Mouse (Mus musculus) kidney, embryonic 14.5 days (tissue): ENCODE measurements around the gene Chn2. TPM values are rescaled to one million over a fixed set of nuclear protein-coding genes. Genes with fewer than 3 reads are reported as not detected.
"Not testable (repeated sequence)": the region's sequence is repeated elsewhere in the genome, so short reads cannot be mapped to it uniquely, and the experiment has no call there.

Experiments
- ATAC-seq: fragments of 200-750 bp; cut with Nextera tagmentation; 2 replicates; pipeline ENCODE4 v1.8.0; 2017; ENCODE audit warnings: moderate number of reproducible peaks, mild to moderate bottlenecking, moderate TSS enrichment, moderate library complexity; ENCODE audit not compliant: low FRiP score, low TSS enrichment
- H3K27ac ChIP-seq: fragments of 300-500 bp; sonication (generic); 2 replicates; pipeline ENCODE4 v1.5.1; 2014; ENCODE audit warnings: low read depth, mild to moderate bottlenecking, low read length, moderate library complexity, mixed read lengths
- H3K27me3 ChIP-seq: fragments of 300-500 bp; sonication (generic); 2 replicates; pipeline ENCODE4 v1.6.1; 2014; ENCODE audit warnings: mild to moderate bottlenecking, low read length; ENCODE audit not compliant: control insufficient read depth, insufficient read depth
- H3K36me3 ChIP-seq: fragments of 300-500 bp; sonication (generic); 2 replicates; pipeline ENCODE4 v1.6.1; 2014; ENCODE audit warnings: low read length, mixed read lengths; ENCODE audit not compliant: control insufficient read depth, insufficient read depth
- H3K4me1 ChIP-seq: fragments of 300-500 bp; sonication (generic); 2 replicates; pipeline ENCODE4 v1.6.1; 2014; ENCODE audit warnings: low read length, mixed read lengths; ENCODE audit not compliant: control insufficient read depth, insufficient read depth
- H3K4me2 ChIP-seq: fragments of 300-500 bp; sonication (generic); replicated peaks from 2 replicates; pipeline ENCODE4 v1.6.1; 2014; ENCODE audit warnings: low read depth, mild to moderate bottlenecking, low read length
- H3K4me3 ChIP-seq: fragments of 300-500 bp; sonication (generic); 2 replicates; pipeline ENCODE4 v1.5.1; 2014; ENCODE audit warnings: mild to moderate bottlenecking, low read length
- H3K9ac ChIP-seq: fragments of 300-500 bp; sonication (generic); 2 replicates; pipeline ENCODE4 v1.6.1; 2014; ENCODE audit warnings: low read depth, mild to moderate bottlenecking, low read length, moderate library complexity
- H3K9me3 ChIP-seq: fragments of 300-500 bp; sonication (generic); 2 replicates; pipeline ENCODE4 v1.6.1; 2016; ENCODE audit warnings: low read length; ENCODE audit not compliant: control insufficient read depth
- WGBS: fragments of 180-500 bp; shearing (Covaris S2); extraction: QIAGEN DNeasy Blood & Tissue Kit; methylation state at CpG from one replicate; pipeline ENCODE4 v1.1.7; 2014; 5-methylcytosine and 5-hydroxymethylcytosine counted together
- polyA plus RNA-seq: library from polyadenylated mRNA; unstranded; fragments of >200 nt; fragmentation: Nextera tagmentation; extraction: Ambion mirVana; gene quantifications from 2 replicates; pipeline ENCODE4 v1.2.1, GENCODE M21; 2014

Gene Chn2
- polyA plus RNA-seq, 1 experiment from 2014 or later, result 17.3 TPM

GRCm38 (mm10) chr6:54166991-54167546, 127.7 kb downstream of the Chn2 start:
- no peak overlapping the region for H3K4me3 ChIP-seq
- no peak overlapping the region for H3K4me2 ChIP-seq
- WGBS, result 33% methylated on average over 7 of the region's 7 CpGs
- H3K9me3 ChIP-seq, result no peaks in the 10 kb centered on the region
- H3K36me3 ChIP-seq, result no peaks in the 10 kb centered on the region
- no peaks in the 10 kb centered on the region for H3K27me3 ChIP-seq
- peak; percentile 84 for ATAC-seq
- H3K9ac ChIP-seq, result no peak overlapping the region
- peaks cover 15% of the 10 kb centered on the region; the same call in 1 of the 2 replicates for H3K4me1 ChIP-seq
- peak overlapping the region; percentile 37; the same call in 1 of the 2 replicates for H3K27ac ChIP-seq

- H3K27ac ChIP-seq, result no peak overlapping the region
- no peak overlapping the region for H3K9ac ChIP-seq
- H3K4me3 ChIP-seq, result no peak overlapping the region
- 56% methylated on average over 11 of the region's 11 CpGs for WGBS
- H3K9me3 ChIP-seq, result no peaks in the 10 kb centered on the region
- no peak for ATAC-seq
- no peaks in the 10 kb centered on the region for H3K27me3 ChIP-seq
- H3K4me1 ChIP-seq, result 0 out of 2 replicates have a peak, but pooled peaks cover 10% of the 10 kb centered on the region
- H3K36me3 ChIP-seq, result no peaks in the 10 kb centered on the region
- H3K4me2 ChIP-seq, result no peak overlapping the region
Measured at GRCm38 (mm10) chr6:54170286-54170894, 131.0 kb downstream of the Chn2 start.

- no peaks in the 10 kb centered on the region for H3K27me3 ChIP-seq
- 0 out of 2 replicates have a peak, but pooled peaks cover 10% of the 10 kb centered on the region for H3K4me1 ChIP-seq
- no peak overlapping the region for H3K27ac ChIP-seq
- no peak overlapping the region for H3K4me3 ChIP-seq
- H3K9ac ChIP-seq, result no peak overlapping the region
- ATAC-seq, result no peak
- H3K4me2 ChIP-seq, result no peak overlapping the region
- WGBS, result 44% methylated on average over 6 of the region's 6 CpGs
- H3K9me3 ChIP-seq, result no peaks in the 10 kb centered on the region
- no peaks in the 10 kb centered on the region for H3K36me3 ChIP-seq
Measured at GRCm38 (mm10) chr6:54171385-54171784, 132.0 kb downstream of the Chn2 start.

GRCm38 (mm10) chr6:54175473-54176215, 136.3 kb downstream of the Chn2 start:
- Histone ChIP-seq H3K9ac (no peak overlapping the region), H3K9me3 (no peaks in the 10 kb centered on the region), H3K27ac (no peak overlapping the region), H3K4me1 (0 out of 2 replicates have a peak, but pooled peaks cover 1% of the 10 kb centered on the region), H3K4me2 (no peak overlapping the region), H3K4me3 (no peak overlapping the region), H3K36me3 (no peaks in the 10 kb centered on the region), H3K27me3 (no peaks in the 10 kb centered on the region)
- no peak for ATAC-seq
- 22% methylated on average over 8 of the region's 8 CpGs for WGBS

GRCm38 (mm10) chr6:54177081-54177480, 137.7 kb downstream of the Chn2 start:
- not testable (repeated sequence) for H3K4me1 ChIP-seq, H3K36me3 ChIP-seq, H3K27me3 ChIP-seq, H3K27ac ChIP-seq, ATAC-seq, H3K4me2 ChIP-seq, H3K4me3 ChIP-seq, H3K9ac ChIP-seq, H3K9me3 ChIP-seq
- WGBS, result 81% methylated on average over 6 of the region's 6 CpGs

- H3K9me3 ChIP-seq, result no peaks in the 10 kb centered on the region
- no peak overlapping the region for H3K27ac ChIP-seq
- H3K9ac ChIP-seq, result no peak overlapping the region
- no peaks in the 10 kb centered on the region for H3K27me3 ChIP-seq
- WGBS, result 58% methylated on average over 1 of the region's 1 CpGs
- H3K4me2 ChIP-seq, result no peak overlapping the region
- H3K4me1 ChIP-seq, result no peaks in the 10 kb centered on the region
- H3K36me3 ChIP-seq, result no peaks in the 10 kb centered on the region
- ATAC-seq, result no peak
- H3K4me3 ChIP-seq, result no peak overlapping the region
Measured at GRCm38 (mm10) chr6:54179056-54179873, 139.9 kb downstream of the Chn2 start.

- Histone ChIP-seq H3K9ac (no peak overlapping the region), H3K4me2 (no peak overlapping the region), H3K4me1 (no peaks in the 10 kb centered on the region), H3K4me3 (no peak overlapping the region), H3K9me3 (no peaks in the 10 kb centered on the region), H3K36me3 (no peaks in the 10 kb centered on the region), H3K27me3 (no peaks in the 10 kb centered on the region), H3K27ac (no peak overlapping the region)
- 78% methylated on average over 6 of the region's 6 CpGs for WGBS
- no peak for ATAC-seq
Measured at GRCm38 (mm10) chr6:54179874-54180212, 140.5 kb downstream of the Chn2 start.

GRCm38 (mm10) chr6:54183825-54184578, 144.6 kb downstream of the Chn2 start:
- no peak for ATAC-seq
- Histone ChIP-seq H3K4me3 (no peak overlapping the region), H3K9ac (no peak overlapping the region), H3K27ac (no peak overlapping the region), H3K4me1 (no peaks in the 10 kb centered on the region), H3K27me3 (no peaks in the 10 kb centered on the region), H3K9me3 (no peaks in the 10 kb centered on the region), H3K36me3 (no peaks in the 10 kb centered on the region), H3K4me2 (no peak overlapping the region)
- 63% methylated on average over 14 of the region's 14 CpGs for WGBS
